Mouse (Mus musculus): ENCODE data around the gene Rasal1.

Gene Rasal1

GRCm38 (mm10) chr5:120622198-120622851 lies 26.3 kb upstream of the Rasal1 start:
- DNase-seq, result no peak

- DNase-seq, result no peak
Observed at GRCm38 (mm10) chr5:120624427-120624826, 24.2 kb upstream of the Rasal1 start.

GRCm38 (mm10) chr5:120626399-120626798 lies 22.2 kb upstream of the Rasal1 start:
- no peak for DNase-seq

- no peak for DNase-seq
Observed at GRCm38 (mm10) chr5:120627515-120628300, 20.9 kb upstream of the Rasal1 start.

GRCm38 (mm10) chr5:120628624-120629023 lies 20.0 kb upstream of the Rasal1 start:
- DNase-seq, result no peak

GRCm38 (mm10) chr5:120631128-120631527 lies 17.5 kb upstream of the Rasal1 start:
- DNase-seq, result no peak

GRCm38 (mm10) chr5:120631892-120632291 lies 16.7 kb upstream of the Rasal1 start:
- no peak for DNase-seq

GRCm38 (mm10) chr5:120634131-120634530 lies 14.5 kb upstream of the Rasal1 start, which contains the start of gene Cfap73:
TSS of gene Cfap73 (minus strand) at chr5:120634235.
- DNase-seq, result no peak

- DNase-seq, result no peak
Observed at GRCm38 (mm10) chr5:120634860-120635259, 13.8 kb upstream of the Rasal1 start.

GRCm38 (mm10) chr5:120635633-120636032 lies 13.0 kb upstream of the Rasal1 start:
- no peak for DNase-seq

GRCm38 (mm10) chr5:120640094-120640493 lies 8.5 kb upstream of the Rasal1 start:
- DNase-seq, result no peak

- DNase-seq, result peak; percentile 46
Observed at GRCm38 (mm10) chr5:120643365-120644085, 5.1 kb upstream of the Rasal1 start.

- DNase-seq, result no peak
Observed at GRCm38 (mm10) chr5:120644227-120644626, 4.4 kb upstream of the Rasal1 start.

GRCm38 (mm10) chr5:120645851-120646250 lies 2.8 kb upstream of the Rasal1 start:
- no peak for DNase-seq

- DNase-seq, result no peak
Observed at GRCm38 (mm10) chr5:120647361-120647760, 1.3 kb upstream of the Rasal1 start.

GRCm38 (mm10) chr5:120647814-120648491 lies 659 bp upstream of the Rasal1 start:
- no peak for DNase-seq

GRCm38 (mm10) chr5:120649374-120649933 lies 842 bp downstream of the Rasal1 start:
- no peak for DNase-seq

GRCm38 (mm10) chr5:120649938-120650337 lies 1.3 kb downstream of the Rasal1 start:
- no peak for DNase-seq

- DNase-seq, result no peak
Observed at GRCm38 (mm10) chr5:120651230-120651629, 2.6 kb downstream of the Rasal1 start.

- DNase-seq, result no peak
Observed at GRCm38 (mm10) chr5:120652915-120653701, 4.5 kb downstream of the Rasal1 start.

- no peak for DNase-seq
Observed at GRCm38 (mm10) chr5:120653873-120654272, 5.3 kb downstream of the Rasal1 start.

- no peak for DNase-seq
Observed at GRCm38 (mm10) chr5:120656281-120656751, 7.7 kb downstream of the Rasal1 start.

Data from cerebellum, adult 11 months (tissue).